In the genomic region with DNA sequence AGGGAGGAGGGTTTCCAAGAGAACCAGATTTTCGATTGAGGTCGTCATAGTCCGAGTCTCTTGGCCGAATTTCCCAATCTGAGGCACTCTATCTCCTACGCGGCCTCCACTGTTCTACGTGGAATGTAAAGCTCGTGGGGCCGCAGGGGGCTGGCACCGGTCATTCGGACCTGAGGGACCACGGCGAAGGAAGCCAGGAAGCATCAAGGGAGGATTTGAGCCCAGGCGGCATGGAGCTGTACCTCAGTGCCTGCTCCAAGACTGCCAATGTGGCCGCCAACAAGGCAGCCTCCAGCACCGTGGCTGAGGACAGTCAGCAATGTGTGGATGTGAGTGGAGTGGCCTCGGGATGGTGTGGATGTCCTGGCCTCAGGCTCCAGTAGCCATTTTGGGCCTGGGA, we compare ENCODE assay signal across 30 mouse cellular contexts. TPM values are rescaled to one million over a fixed set of nuclear protein-coding genes. Genes with fewer than 3 reads are reported as not detected.
"Had no signal": no experiment of that assay in that cellular context is flagged by ENCODE, and none has a peak within 500 bp of the region (broad histone marks: within the 10 kb centered on the region; RNA-seq: fewer than 3 reads in every experiment).

TSS of gene Fsip2 (plus strand) at position 163 of the 400 bp plus-strand sequence.

- H3K4me3 ChIP-seq: layer of hippocampus, adult 2 months; left cerebral cortex, adult 2 months; liver, embryonic 13.5 days; midbrain, embryonic 10.5 days; midbrain, embryonic 13.5 days; neural tube, embryonic 12.5 days; neural tube, embryonic 15.5 days had no signal

- H3K4me1 ChIP-seq: liver, embryonic 13.5 days; midbrain, embryonic 10.5 days; midbrain, embryonic 13.5 days; neural tube, embryonic 12.5 days; neural tube, embryonic 15.5 days had no signal

- DNase-seq: kidney, adult 2 months; layer of hippocampus, adult 9-11 months; liver, embryonic 13.5 days; lung, adult 2 months; lung, postnatal 14 days; lung, postnatal 4 days; right cerebral cortex, adult 18-20 months; right cerebral cortex, postnatal 14 days; right cerebral cortex, postnatal 4 days; thymus, adult 2 months; thymus, postnatal 14 days; thymus, postnatal 4 days had no signal

- H3K27me3 ChIP-seq: liver, embryonic 13.5 days; midbrain, embryonic 13.5 days; neural tube, embryonic 12.5 days; neural tube, embryonic 15.5 days had no signal

- H3K27ac ChIP-seq: kidney, postnatal 0 days; layer of hippocampus, adult 2 months; left cerebral cortex, adult 2 months; liver, embryonic 13.5 days; midbrain, embryonic 10.5 days; midbrain, embryonic 13.5 days; neural tube, embryonic 12.5 days; neural tube, embryonic 15.5 days; stomach, postnatal 0 days had no signal

- H3K36me3 ChIP-seq: liver, embryonic 13.5 days; midbrain, embryonic 10.5 days; midbrain, embryonic 13.5 days; neural tube, embryonic 12.5 days; neural tube, embryonic 15.5 days had no signal

RNA-seq across cellular contexts. Expression of gene Fsip2, which starts in this region (rescaled TPM):
- total RNA-seq: layer of hippocampus, adult 2 months; layer of hippocampus, postnatal 25 days; left cerebral cortex, adult 2 months; left cerebral cortex, postnatal 10 days; left cerebral cortex, postnatal 36 days; liver, adult 2 months had no signal
- polyA plus RNA-seq: kidney, adult 2 months; kidney, embryonic 14.5 days; kidney, postnatal 0 days; large intestine, adult 2 months; limb, embryonic 11.5 days; liver, adult 2 months; liver, embryonic 13.5 days; liver, embryonic 16.5 days; lung, adult 2 months; lung, embryonic 16.5 days; midbrain, embryonic 10.5 days; midbrain, embryonic 13.5 days; neural tube, embryonic 12.5 days; neural tube, embryonic 15.5 days; stomach, embryonic 14.5 days; stomach, postnatal 0 days; thymus, adult 2 months had no signal
